Mouse (Mus musculus) liver, adult 2 months (tissue): ENCODE data around the gene Ms4a6b.

ENCODE experiments used
- CTCF ChIP-seq: fragments of 200-500 bp; IDR thresholded peaks from 2 replicates; pipeline ENCODE4 v1.5.1; 2011; ENCODE audit warnings: low read depth, low read length, control low read depth
- POLR2A ChIP-seq: fragments of 200-500 bp; IDR thresholded peaks from 2 replicates; pipeline ENCODE4 v1.6.1; 2011; ENCODE audit warnings: low read length, control low read depth; ENCODE audit not compliant: insufficient read depth; ENCODE audit errors: extremely low read depth

DNA sequence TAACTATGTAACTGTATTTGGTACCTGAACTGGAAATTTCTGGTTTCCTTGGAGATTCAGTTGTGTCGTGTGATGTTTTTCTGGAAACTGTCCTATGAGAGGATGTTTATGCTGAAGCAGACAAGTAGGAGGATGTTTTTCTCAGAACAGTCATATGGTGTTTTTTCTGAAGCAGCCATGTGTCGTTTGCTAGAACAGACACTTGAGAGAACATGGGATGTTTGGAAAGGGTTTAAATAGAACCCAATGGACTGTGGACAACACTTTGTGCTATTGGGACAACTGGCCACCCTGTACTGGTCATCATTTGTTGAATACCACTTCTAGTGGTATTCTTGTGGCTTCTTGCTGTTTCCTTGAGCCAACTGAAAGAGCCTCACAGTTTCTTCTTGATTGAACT is 30.6 kb upstream of the Ms4a6b start, which contains the start of gene Gm8369:
- TF ChIP-seq CTCF (no peak), POLR2A (no peak)
